Mouse (Mus musculus): ENCODE results near the gene Ndufa10. TPM values are rescaled to one million over a fixed set of nuclear protein-coding genes. Genes with fewer than 3 reads are reported as not detected.

Ndufa10 gene
- 89.2 and 100.0 TPM in 2 replicates for polyA plus RNA-seq (2012; rRNA removed)

GRCm38 (mm10) chr1:92473165-92474041 lies at the start of gene Ndufa10:
Gene Ndufa10 (minus strand): TSS chr1:92473860.

GRCm38 (mm10) chr1:92518561-92518960 lies 44.9 kb upstream of the Ndufa10 start, which contains the start of gene Olfr1414:
Gene Olfr1414 (minus strand): TSS chr1:92518661.

GRCm38 (mm10) chr1:92496001-92496400 lies 22.3 kb upstream of the Ndufa10 start, which contains the start of gene Olfr1415:
Gene Olfr1415 (minus strand): TSS chr1:92496101.

DNA sequence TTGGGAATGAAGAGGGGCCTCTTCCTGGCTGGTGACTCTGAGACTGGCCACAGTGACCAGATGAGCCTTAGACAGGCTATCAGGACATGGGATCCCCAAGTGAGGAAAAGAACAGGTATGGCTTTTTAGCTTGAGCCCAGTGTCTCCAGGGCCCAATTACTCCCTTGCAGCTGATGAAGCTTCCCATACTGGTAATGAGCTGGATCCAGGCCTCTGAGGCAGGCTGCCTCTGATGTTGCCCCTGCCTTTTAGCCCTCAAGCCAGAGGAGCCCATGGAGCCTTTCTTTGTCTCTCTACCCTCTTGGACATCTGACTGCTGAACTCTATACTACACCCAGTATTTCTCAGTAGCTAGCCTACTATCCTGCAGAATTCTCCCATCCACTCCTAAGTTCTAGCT lies 11.4 kb upstream of the Ndufa10 start, which contains the start of gene Olfr1416:
TSS of gene Olfr1416 (minus strand) at position 101 of the 400 bp plus-strand sequence.

Other genes with a start within 250 kb of the Ndufa10 start
- gene Olfr1416, start 11.3 kb upstream of the Ndufa10 start, polyA plus RNA-seq (2012; rRNA removed): not detected in 2 replicates
- not detected in 2 replicates for gene Olfr1415, start 22.2 kb upstream of the Ndufa10 start, polyA plus RNA-seq (2012; rRNA removed)
- gene Olfr1414, start 44.8 kb upstream of the Ndufa10 start, polyA plus RNA-seq (2012; rRNA removed): not detected in 2 replicates
- gene Olfr1413, start 97.5 kb upstream of the Ndufa10 start, polyA plus RNA-seq (2012; rRNA removed): not detected in 2 replicates
- not detected in 2 replicates for gene Olfr1412, start 111.9 kb upstream of the Ndufa10 start, polyA plus RNA-seq (2012; rRNA removed)
- gene Olfr1411, start 120.6 kb upstream of the Ndufa10 start, polyA plus RNA-seq (2012; rRNA removed): not detected in 2 replicates
- gene Olfr1410, start 131.9 kb upstream of the Ndufa10 start, polyA plus RNA-seq (2012; rRNA removed): not detected in 2 replicates
- not detected in 2 replicates for gene Olfr12, start 143.9 kb upstream of the Ndufa10 start, polyA plus RNA-seq (2012; rRNA removed)
- gene Cops9, start 168.1 kb upstream of the Ndufa10 start, polyA plus RNA-seq (2012; rRNA removed): 60.3 and 85.8 TPM in 2 replicates
- 0.30 TPM in 1 of 2 replicates, not detected in the other for gene Otos, start 175.0 kb upstream of the Ndufa10 start, polyA plus RNA-seq (2012; rRNA removed)